Mouse (Mus musculus) cerebellum, adult (tissue): Measurements from ENCODE around the gene Hist2h2aa2.
"Not testable (repeated sequence)": the region's sequence is repeated elsewhere in the genome, so short reads cannot be mapped to it uniquely, and the experiment has no call there.

Experiments used
- ATAC-seq: cut with Nextera tagmentation; 2 replicates; pipeline ENCODE4 v1.9.2; 2017; ENCODE audit warnings: mild to moderate bottlenecking, moderate library complexity, mixed read lengths; ENCODE audit not compliant: insufficient number of reproducible peaks, low FRiP score, low TSS enrichment

Gene Hist2h2aa2

GRCm38 (mm10) chr3:96262216-96262875 lies 22.3 kb upstream of the Hist2h2aa2 start:
- peak; percentile 86 for ATAC-seq

GRCm38 (mm10) chr3:96261623-96262022 lies 21.5 kb upstream of the Hist2h2aa2 start:
- ATAC-seq: no peak

DNA sequence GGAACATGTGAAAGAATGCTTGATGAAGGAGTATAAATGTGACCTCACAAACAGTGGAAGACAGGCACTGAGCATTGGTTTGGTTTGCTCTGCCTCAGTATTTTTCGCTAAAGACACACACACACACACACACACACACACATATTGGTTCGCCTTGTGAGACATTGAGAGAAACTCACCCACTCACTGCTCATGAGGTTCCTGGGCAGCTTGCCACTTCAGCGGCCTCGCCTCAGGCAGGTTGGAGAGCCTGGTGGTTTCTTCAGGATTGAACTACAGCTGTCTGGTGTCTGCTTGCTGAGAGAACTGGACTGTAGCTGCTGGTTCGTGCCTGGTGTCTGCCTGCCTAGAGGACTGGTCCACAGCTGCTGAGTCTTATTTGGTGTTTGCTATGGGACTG lies 20.1 kb upstream of the Hist2h2aa2 start:
- ATAC-seq: no peak

GRCm38 (mm10) chr3:96257190-96257589 lies 17.1 kb upstream of the Hist2h2aa2 start:
- no peak for ATAC-seq

DNA sequence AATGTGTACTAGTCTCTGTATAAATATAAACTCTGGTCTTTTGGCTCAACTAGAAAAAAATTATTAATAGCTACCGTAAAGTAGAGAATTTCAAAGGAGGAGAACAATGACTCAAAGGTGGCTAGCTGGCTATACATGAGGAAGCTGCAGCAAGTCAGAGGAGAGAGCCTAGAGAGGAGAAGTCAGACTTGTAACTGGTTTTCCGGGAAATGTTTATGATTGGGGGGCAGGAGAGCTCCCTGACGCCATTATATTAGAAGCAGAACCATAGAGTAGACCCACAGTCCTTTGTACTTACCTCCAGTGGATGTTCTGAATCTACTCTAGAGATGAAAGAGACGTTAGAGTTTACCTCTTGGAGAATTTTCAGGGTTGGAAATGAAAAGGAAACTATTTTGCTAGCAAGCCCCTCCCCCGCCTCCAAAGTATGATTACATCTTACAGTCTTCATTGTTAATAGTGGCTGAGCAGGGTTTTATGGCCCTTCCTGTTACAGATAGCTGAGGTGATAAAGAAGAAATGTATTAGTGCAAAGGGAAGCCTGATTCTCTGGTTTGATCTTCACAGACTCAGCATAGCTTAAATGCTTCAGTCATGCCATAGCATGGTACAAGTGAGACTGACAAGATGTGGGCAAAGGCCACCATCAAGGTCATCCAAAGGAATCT lies 16.0 kb upstream of the Hist2h2aa2 start:
- no peak for ATAC-seq

DNA sequence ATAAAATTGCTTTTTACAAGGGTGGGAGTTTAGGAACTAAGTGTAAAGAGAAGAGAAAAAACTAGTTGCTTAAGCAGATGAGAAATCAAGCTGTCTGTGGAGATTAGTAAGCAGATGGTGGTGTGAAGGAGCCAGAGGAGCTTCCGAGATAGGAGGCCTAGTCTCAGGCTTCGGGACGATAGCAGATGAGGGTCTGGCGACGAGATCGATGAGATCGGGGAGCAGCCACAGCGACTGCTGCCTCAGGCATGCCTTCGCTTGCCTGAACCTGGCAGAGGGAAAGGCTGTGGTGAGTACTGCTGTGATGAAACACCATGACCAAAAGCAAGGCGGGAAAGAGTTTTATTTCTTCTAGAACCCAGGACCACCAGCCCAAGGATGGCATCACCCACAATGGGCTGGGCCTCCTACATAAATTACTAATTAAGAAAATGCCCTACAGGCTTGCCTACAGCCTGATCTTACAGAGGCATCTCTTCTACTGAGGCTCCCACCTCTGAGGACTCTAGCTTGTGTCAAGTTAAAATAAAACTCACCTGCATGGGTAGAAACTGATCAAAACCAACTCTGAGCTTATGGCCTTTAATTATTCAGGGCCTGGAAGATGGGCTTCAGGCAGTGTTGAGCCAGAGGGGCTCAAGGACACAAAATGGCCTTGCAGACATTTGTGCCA lies 14.7 kb upstream of the Hist2h2aa2 start:
- no peak for ATAC-seq

- ATAC-seq: no peak
These were observed 11.7 kb upstream of the Hist2h2aa2 start for GRCm38 (mm10) chr3:96251787-96252186.

DNA sequence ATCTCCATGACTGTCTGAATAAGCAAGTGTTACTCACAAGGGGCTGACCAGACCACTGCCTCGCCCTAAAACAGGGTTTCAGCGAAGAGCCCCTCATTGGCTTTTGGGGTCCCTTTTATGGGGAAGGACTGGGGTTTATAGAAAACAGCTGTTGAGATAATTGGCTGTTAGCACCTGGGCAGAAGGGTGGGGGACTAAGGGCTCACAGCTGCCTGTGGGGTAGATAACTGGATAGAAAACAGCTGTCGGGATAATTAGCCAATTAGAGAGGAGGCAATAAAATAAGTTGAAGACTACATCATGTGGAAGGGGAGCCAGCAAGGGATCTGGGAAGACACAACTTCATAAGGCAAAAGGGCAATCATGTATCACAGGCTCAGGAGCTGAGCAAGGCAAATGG lies 10.8 kb upstream of the Hist2h2aa2 start:
- ATAC-seq: no peak

GRCm38 (mm10) chr3:96249034-96249345 lies 8.9 kb upstream of the Hist2h2aa2 start:
- ATAC-seq: no peak

GRCm38 (mm10) chr3:96248141-96249033 lies 8.3 kb upstream of the Hist2h2aa2 start:
- no peak for ATAC-seq

DNA sequence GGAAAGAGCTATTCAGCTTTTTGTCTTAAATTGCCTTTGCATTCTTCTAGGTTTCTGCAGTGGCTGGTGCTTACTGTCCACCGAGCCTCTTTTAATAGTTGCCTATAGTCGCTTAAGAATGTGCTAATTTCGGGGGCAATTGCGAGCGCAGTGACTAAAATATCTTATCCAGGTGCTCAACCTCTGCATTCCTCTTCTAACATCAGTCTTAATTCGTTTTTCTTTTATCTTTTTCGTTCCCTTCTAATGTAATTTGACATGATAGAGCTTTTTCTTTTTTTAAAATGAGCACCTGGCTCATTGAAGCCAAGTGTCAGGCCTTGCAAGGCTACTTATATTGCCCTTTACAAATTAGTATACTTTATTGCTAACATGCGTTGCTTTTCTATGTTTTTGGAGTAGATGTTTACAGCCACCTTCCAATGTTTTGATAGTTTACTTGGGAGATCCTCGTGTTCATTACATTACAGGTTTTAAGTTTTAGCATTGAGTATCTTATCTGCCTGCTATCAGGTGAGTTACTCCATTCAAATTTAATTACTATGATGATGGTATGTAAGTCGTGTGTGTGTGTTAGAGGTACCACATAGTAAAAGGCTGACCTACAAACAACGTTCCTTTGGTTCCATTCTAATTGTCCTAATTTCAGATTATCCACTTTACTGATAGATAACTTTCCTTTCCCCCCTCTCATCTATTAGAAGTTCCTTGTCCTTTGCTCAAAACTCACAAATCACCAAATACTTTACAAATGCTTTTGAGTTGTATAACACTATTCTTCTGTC lies 7.5 kb upstream of the Hist2h2aa2 start:
- no peak for ATAC-seq

DNA sequence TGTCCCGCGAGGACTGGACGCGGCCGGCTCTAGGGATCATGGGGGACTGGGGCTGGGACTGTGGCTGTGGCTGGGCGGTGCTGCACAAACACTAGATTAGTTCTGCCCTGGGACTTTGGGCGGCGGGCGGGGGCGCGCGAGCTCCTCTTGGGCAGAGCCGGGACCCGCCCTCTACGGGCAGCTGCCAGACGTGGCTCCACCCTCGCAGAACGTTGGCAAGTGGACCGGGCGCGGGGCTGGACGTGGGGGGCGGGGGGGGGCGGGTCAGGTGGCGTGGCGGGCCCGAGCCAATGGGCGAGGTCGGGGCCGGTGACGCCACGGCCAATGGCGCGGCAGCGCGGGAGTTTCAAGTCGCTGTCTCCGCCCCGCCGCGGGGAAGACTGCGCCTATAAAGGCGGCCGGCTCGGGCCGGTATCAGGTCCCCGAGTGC lies 6.4 kb upstream of the Hist2h2aa2 start, which contains the start of gene Hist2h3c1:
TSS of gene Hist2h3c1 (plus strand) at position 259 of the 430 bp plus-strand sequence.
- peak; percentile 72 for ATAC-seq

GRCm38 (mm10) chr3:96246018-96246417 lies 5.9 kb upstream of the Hist2h2aa2 start:
- not testable (repeated sequence) for ATAC-seq

DNA sequence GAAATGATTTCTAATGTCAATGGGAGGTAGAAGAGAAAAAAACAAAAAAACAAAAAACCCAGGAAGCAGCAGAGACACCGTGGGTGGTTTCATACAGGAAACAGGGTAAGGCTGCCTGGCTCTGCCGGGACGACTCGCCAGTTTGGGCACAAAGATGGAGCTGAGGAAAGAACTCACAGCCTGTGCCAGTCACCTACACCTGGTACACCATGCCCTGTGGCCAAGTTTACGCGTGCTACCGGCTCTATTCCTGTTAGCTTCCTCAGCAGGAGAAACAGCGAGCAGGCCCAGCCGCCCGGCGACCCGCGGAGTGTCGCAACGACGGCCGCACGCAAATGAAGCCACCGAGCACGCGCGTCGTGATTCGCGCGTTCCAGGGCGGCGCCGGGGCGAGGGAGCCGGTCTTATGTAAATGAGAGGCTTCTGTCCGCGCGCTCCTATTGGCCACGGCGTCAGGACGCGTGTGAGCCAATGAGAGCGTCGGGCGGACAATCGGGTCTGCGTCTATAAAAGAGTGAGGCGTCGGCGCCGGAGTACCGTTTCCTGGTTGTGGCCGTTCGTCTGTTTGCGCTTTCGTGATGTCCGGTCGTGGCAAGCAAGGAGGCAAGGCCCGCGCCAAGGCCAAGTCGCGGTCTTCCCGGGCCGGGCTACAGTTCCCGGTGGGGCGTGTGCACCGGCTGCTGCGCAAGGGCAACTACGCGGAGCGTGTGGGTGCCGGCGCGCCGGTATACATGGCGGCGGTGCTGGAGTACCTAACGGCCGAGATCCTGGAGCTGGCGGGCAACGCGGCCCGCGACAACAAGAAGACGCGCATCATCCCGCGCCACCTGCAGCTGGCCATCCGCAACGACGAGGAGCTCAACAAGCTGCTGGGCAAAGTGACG lies 5.2 kb upstream of the Hist2h2aa2 start, which contains the start of gene Hist2h2aa1:
TSS of gene Hist2h2aa1 (plus strand) at position 495 of the 884 bp plus-strand sequence.
- peak; percentile 88 for ATAC-seq

- no peak for ATAC-seq
These were observed 4.0 kb upstream of the Hist2h2aa2 start for GRCm38 (mm10) chr3:96243921-96244572.

- no peak for ATAC-seq
These were observed 722 bp upstream of the Hist2h2aa2 start for GRCm38 (mm10) chr3:96240799-96241197.

DNA sequence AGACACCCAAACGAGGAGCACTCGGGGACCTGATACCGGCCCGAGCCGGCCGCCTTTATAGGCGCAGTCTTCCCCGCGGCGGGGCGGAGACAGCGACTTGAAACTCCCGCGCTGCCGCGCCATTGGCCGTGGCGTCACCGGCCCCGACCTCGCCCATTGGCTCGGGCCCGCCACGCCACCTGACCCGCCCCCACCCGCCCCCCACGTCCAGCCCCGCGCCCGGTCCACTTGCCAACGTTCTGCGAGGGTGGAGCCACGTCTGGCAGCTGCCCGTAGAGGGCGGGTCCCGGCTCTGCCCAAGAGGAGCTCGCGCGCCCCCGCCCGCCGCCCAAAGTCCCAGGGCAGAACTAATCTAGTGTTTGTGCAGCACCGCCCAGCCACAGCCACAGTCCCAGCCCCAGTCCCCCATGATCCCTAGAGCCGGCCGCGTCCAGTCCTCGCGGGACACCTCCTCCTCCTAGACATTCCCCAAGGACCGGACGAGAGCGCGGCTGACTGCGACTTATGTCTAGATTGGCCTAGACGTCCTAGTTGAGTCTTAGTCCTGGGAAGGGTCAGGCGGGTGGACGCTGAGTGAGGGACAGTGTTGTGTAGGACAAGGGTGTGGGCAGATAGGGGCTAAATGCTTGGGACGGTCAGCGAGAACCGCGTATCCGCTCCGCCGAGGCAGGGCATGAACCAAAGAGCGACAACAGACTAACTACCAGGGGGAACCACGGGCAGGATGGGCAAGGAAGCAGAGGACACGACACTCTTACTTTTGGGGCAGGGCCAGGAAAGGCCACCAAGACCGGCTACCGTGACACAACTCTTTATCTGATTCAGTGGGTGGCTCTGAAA lies 902 bp downstream of the Hist2h2aa2 start, which contains the start of gene Hist2h3c2:
TSS of gene Hist2h3c2 (minus strand) at position 174 of the 840 bp plus-strand sequence.
- peak; percentile 74 for ATAC-seq
